Mouse (Mus musculus) gastrocnemius, postnatal 10 days (tissue): ENCODE data around the gene Slc2a3. TPM values are rescaled to one million over a fixed set of nuclear protein-coding genes. Genes with fewer than 3 reads are reported as not detected.

Experiments
- DNase-seq: peaks from one replicate; pipeline ENCODE4 v3.0.0; 2021; ENCODE audit warnings: mixed read lengths
- long read RNA-seq, 2 experiments: library from polyadenylated mRNA; stranded (forward); transcript quantifications; one replicate each; pipeline ENCODE4 v2.0.0; 2021
- total RNA-seq, 2 experiments: library from RNA; stranded (reverse); gene quantifications; 2 replicates each; pipeline ENCODE4 v1.2.3; 2021

Gene Slc2a3
- 1 to 10 TPM; 2.2 to 3.8 TPM for total RNA-seq
- long read RNA-seq, experiment 1, partial matches to known transcripts, result 0 of 8 reads
- long read RNA-seq, experiment 1, other reads (novel, unspliced or antisense), result 6 of 8 reads
- long read RNA-seq, experiment 2, partial matches to known transcripts, result 0 of 2 reads
- long read RNA-seq, experiment 2, other reads (novel, unspliced or antisense), result 1 of 2 reads

- peak; percentile 58 for DNase-seq
These were observed at the start of gene Slc2a3 for GRCm38 (mm10) chr6:122801301-122801800. Gene Slc2a3 (minus strand): TSS chr6:122801640.

- no peak for DNase-seq
These were observed 42.3 kb upstream of the Slc2a3 start for GRCm38 (mm10) chr6:122843759-122844158.

- no peak for DNase-seq
These were observed 36.1 kb upstream of the Slc2a3 start for GRCm38 (mm10) chr6:122837539-122837938.

- no peak for DNase-seq
These were observed 35.5 kb upstream of the Slc2a3 start for GRCm38 (mm10) chr6:122836974-122837373.

GRCm38 (mm10) chr6:122834365-122834764 lies 32.9 kb upstream of the Slc2a3 start:
- peak; percentile 31 for DNase-seq

GRCm38 (mm10) chr6:122832880-122833279 lies 31.4 kb upstream of the Slc2a3 start:
- no peak for DNase-seq

- DNase-seq, result peak; percentile 25
These were observed 26.6 kb upstream of the Slc2a3 start for GRCm38 (mm10) chr6:122828086-122828485.

GRCm38 (mm10) chr6:122825923-122826742 lies 24.7 kb upstream of the Slc2a3 start:
- peak; percentile 45 for DNase-seq

GRCm38 (mm10) chr6:122825166-122825565 lies 23.7 kb upstream of the Slc2a3 start:
- no peak for DNase-seq

- DNase-seq, result peak; percentile 40
These were observed 22.6 kb upstream of the Slc2a3 start for GRCm38 (mm10) chr6:122824086-122824485.

GRCm38 (mm10) chr6:122821822-122822221 lies 20.4 kb upstream of the Slc2a3 start:
- DNase-seq, result no peak

- no peak for DNase-seq
These were observed 19.6 kb upstream of the Slc2a3 start for GRCm38 (mm10) chr6:122820799-122821650.

GRCm38 (mm10) chr6:122820071-122820798 lies 18.8 kb upstream of the Slc2a3 start:
- DNase-seq, result no peak

- peak; percentile 83 for DNase-seq
These were observed 18.0 kb upstream of the Slc2a3 start, which contains the start of gene Foxj2 for GRCm38 (mm10) chr6:122819306-122820070. Gene Foxj2 (plus strand): TSS chr6:122819914.

- no peak for DNase-seq
These were observed 12.2 kb upstream of the Slc2a3 start for GRCm38 (mm10) chr6:122813640-122814039.

GRCm38 (mm10) chr6:122812716-122813115 lies 11.3 kb upstream of the Slc2a3 start:
- no peak for DNase-seq

GRCm38 (mm10) chr6:122811771-122812600 lies 10.5 kb upstream of the Slc2a3 start:
- DNase-seq, result no peak

- peak; percentile 93 for DNase-seq
These were observed 9.8 kb upstream of the Slc2a3 start for GRCm38 (mm10) chr6:122811280-122811652.

- DNase-seq, result peak; percentile 93
These were observed 9.3 kb upstream of the Slc2a3 start for GRCm38 (mm10) chr6:122810615-122811279.
